Mouse (Mus musculus): Measurements from ENCODE around the gene Atp6v1e1.
A peak's percentile ranks its signal among the peaks of the same experiment; 100 is the strongest.
"Not testable (repeated sequence)": the region's sequence is repeated elsewhere in the genome, so short reads cannot be mapped to it uniquely, and the experiment has no call there.

Gene Atp6v1e1

GRCm38 (mm10) chr6:120820144-120820543, 2.4 kb downstream of the Atp6v1e1 start:
- DNase-seq (ENCODE audit: low read depth, low spot score), result no peak

- no peak for DNase-seq (ENCODE audit: low read depth, low spot score)
These were observed 3.3 kb downstream of the Atp6v1e1 start for GRCm38 (mm10) chr6:120819294-120819693.

DNA sequence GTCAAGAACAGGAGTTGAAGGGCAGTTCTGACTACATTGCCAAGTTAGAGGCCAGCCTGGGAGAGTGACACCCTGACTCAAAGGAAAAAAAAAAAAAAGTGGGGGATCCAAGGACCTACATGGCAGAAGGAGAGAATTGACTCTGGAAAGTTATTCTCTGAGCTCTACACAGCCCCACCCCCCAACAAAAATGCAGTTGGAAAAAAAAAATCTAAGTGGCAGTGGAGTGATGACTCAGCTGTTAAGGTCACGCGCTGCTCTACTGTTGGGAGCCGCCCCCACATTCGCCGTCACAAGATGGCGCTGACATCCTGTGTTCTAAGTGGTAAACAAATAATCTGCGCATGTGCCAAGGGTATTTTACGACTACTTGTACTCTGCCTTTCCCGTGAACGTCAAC, 10.6 kb downstream of the Atp6v1e1 start:
- DNase-seq (ENCODE audit: low read depth, low spot score), result not testable (repeated sequence)

DNA sequence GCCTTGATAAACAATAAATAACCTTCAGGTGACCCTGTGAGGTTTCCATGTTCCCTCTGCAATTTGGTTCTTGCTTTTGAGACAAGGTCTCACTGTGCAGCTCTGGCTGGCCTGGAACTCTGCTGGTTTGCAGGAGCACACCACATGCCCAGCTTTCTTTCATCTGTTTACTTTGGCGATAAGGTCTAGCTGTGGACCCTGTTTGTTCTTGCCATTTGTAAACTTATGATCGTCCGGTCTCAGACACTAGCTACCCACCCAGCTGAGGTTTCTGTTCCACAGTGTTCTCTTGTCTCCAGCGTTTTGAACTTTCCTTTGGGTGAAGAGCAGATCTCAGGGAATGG, 14.9 kb downstream of the Atp6v1e1 start:
- DNase-seq (ENCODE audit: low read depth, low spot score), result no peak

- DNase-seq (ENCODE audit: low read depth, low spot score), result no peak
These were observed 15.4 kb downstream of the Atp6v1e1 start for GRCm38 (mm10) chr6:120806999-120807737.

DNA sequence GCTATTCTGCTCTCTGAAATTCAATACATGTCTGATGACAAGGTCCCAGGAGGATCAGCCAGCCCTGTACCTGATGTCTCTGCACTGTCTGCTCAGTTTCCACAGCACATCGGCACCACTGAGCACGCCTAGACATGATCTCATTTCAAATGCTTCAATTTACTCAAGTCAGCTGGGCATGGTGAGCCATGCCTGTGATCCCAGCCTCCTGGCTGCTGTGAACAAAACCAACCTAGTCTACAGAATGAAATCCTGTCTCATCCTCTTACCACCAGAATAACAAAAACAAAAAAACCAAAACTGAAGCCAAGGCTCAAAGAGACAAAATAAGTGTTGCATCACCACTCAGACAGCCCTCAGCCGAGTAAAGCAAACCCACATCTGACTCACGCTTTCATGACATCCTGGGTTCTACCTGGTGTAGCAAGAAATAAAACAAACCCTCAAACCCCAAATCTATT, 23.0 kb downstream of the Atp6v1e1 start:
- DNase-seq (ENCODE audit: low read depth, low spot score), result no peak

GRCm38 (mm10) chr6:120798905-120799304, 23.7 kb downstream of the Atp6v1e1 start:
- no peak for DNase-seq (ENCODE audit: low read depth, low spot score)

GRCm38 (mm10) chr6:120798019-120798418, 24.6 kb downstream of the Atp6v1e1 start:
- DNase-seq (ENCODE audit: low read depth, low spot score), result no peak

DNA sequence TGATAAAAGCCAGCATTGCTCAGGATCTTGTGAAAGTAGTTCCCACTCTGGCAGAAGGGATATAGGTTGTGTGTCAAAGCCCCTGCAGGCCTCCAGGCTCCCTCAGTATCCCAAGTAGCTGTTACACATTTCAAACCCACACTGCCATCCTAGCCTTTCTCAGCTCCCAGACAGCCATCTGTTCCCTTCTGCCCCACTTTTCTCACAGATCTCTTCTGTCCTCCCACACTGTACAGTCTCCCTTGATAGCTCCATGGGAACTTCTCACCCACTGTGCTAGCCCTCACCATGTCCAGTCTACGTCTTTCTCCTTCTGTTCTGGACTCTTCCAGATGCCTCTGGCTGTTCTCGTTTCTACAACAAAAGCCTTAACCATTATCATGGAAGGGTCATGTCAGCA, 26.5 kb downstream of the Atp6v1e1 start:
- no peak for DNase-seq (ENCODE audit: low read depth, low spot score)

DNA sequence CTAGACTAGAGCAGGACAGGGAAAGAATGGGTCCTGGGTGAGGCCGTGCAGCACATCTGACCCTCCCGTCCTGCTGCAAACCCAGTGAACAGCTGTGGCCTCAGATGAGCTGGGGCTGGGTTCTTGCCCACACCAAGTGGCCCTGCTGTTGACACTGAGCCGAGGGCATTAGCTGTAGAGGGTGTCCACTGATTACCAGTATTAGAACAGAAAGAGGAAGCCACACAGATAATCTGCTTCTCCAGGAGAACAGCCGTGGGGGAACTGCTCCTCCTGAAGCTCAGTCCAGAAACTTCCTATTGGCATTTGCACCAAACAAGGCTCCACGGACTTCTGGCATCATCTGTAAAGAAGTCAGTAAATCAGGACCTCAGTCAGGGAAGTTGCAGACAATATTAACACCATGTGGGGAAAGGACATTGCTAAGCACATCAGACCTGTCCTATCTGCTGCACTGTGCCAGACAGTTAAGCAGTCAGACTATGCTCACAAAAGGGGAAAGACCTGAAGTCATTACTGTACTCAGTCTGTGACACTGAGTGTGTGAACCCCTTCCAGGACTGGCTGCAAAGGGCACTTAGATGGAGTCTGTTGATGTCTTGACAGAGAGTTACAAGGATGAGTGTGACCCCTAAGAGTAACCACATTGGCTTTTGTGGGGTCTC, 27.0 kb downstream of the Atp6v1e1 start:
- no peak for DNase-seq (ENCODE audit: low read depth, low spot score)

- DNase-seq (ENCODE audit: low read depth, low spot score), result no peak
These were observed 29.6 kb downstream of the Atp6v1e1 start for GRCm38 (mm10) chr6:120792947-120793346.

DNA sequence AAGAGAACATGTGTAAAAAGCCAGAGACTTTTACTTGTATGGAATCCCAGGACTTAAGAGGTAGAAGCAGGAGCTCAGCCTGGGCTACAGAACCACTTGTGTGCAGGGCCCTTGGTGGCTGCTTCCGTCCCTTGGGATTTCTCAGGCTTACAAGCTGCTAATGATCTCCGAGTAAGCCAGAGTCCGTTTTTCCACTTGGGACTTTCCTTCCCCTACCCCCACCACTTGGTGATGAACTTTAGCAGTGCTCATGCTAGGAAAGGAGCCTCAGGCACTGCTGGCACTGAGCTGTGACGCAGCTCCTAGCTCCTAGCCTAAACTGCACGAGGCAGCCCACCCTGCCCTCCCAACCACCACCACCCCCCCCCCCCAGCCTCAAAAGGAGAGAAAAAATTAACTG, 31.9 kb downstream of the Atp6v1e1 start:
- DNase-seq (ENCODE audit: low read depth, low spot score), result no peak

GRCm38 (mm10) chr6:120790153-120790552, 32.4 kb downstream of the Atp6v1e1 start:
- DNase-seq (ENCODE audit: low read depth, low spot score), result no peak

DNA sequence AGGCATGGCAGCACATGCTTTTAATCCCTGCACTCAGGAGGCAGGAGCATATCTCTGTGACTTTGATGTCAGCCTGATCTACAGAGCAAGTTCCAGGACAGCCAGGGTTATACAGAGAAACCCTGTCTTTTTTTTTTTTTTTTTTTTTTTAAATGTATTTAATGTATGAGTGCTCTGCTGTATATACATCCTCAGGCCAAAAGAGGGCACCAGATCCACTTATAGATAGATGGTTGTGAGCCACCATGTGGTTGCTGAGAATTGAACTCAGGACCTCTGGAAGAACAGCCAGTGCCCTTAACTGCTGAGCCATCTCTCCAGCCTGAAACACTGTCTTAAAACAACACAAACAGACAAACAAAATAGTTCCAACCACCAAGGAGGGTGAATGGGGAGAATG, 33.7 kb downstream of the Atp6v1e1 start:
- DNase-seq (ENCODE audit: low read depth, low spot score), result peak; percentile 73

GRCm38 (mm10) chr6:120788068-120788607, 34.5 kb downstream of the Atp6v1e1 start:
- no peak for DNase-seq (ENCODE audit: low read depth, low spot score)

DNA sequence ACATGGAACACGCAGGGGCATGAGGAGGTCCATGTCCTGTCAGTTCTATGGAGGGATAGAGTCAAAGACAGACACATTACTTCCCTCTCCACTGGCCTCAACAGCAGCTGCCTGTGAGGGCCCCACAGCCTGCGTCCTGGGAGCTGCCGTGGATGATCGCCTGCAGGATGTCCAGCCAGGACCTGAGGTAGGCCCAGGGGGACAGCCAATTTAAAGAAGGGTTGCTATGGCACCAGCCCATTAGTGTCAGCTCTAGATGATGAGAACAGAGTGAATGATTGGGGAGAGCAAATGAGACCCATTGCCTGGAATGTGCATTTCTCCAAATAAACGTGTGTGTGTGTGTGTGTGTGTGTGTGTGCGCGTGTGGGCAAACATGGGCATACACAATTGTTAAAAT, 38.2 kb downstream of the Atp6v1e1 start:
- no peak for DNase-seq (ENCODE audit: low read depth, low spot score)

DNA sequence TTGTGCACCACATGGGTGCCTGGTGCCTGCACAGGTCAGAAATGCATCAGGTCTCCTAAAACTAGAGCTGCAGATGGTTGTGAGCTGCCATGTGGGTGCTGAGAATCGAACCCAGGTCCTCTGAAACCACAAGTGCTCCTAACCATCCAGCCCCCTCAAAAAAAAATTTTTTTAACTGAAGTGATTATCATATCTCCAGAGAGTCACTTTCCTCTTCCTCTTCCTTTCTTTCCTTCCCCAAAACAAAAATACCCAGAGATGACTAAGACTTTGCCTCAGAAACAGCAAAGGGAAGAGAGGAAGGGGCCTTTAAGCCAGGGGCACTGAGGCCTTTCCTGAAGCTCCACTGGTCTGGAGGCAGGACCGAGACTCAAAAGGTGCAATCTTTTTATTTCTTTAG, 39.6 kb downstream of the Atp6v1e1 start:
- no peak for DNase-seq (ENCODE audit: low read depth, low spot score)

DNA sequence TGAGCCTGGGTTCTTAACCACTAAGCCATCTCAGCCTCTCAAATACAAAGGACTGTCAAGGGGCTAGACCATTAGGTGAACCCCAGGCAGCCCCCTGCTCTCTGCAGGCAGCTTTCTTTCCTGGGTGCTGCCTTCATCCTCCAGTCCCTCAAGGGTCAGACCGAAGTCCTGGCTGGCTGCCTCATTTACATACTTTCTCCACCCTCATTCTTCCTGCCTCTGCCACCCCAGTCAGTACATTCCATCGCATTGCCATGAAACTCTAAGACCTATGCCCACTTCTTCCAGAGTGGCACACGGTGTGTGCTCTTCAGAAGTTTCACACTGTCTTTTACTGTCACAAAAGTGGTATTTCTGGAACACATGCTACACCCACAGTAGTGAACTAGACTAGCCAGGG, 44.4 kb downstream of the Atp6v1e1 start:
- no peak for DNase-seq (ENCODE audit: low read depth, low spot score)

- no peak for DNase-seq (ENCODE audit: low read depth, low spot score)
These were observed 45.1 kb downstream of the Atp6v1e1 start for GRCm38 (mm10) chr6:120777533-120777932.

DNA sequence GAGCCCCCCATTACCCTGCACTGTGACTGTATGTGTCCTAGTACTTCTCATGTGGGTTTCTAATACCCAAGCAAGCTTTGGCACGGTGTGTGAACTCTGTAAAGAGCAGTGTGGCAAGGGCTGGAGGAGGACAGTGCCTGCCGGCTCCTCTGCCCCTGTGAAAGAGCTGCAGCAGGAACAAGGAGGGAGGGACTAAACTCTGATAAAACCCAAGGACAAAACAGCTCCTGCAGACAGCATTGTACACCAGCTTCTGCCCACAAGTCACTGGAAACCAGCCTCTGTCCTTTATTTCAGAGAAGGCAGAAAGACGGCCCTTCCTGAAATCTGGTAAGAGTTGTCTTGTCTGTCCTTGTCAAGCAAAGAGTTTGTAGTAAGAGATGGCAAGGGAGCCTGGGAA, 46.3 kb downstream of the Atp6v1e1 start:
- DNase-seq (ENCODE audit: low read depth, low spot score), result no peak

GRCm38 (mm10) chr6:120773763-120774162, 48.8 kb downstream of the Atp6v1e1 start:
- no peak for DNase-seq (ENCODE audit: low read depth, low spot score)

DNA sequence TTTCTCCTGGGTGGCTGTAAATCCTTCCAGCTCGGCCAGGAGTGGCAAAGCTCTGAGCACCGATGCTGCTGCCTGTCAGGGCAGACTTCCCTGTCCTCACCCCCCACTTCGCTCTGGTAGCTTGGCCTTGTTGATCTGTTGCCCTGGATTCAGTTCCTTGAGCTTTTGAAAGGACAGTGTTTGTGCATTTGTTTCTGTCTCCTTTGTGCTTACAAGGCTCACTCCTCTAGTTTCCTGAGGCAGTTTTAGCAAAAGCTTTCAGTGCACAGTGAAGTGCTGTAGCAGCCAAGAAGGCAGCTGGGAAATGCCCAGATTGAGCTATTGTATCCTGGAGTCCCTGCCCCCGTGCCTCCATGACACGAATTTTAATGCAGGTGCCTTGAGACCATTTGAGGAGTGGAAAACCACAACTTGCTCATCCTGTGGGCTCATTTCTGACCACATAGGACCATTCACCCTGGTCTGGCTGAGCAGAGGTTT, 49.4 kb downstream of the Atp6v1e1 start, which contains the start of gene Slc25a18:
Gene Slc25a18 (plus strand): TSS at position 430 of the 480 bp plus-strand sequence.
- DNase-seq (ENCODE audit: low read depth, low spot score), result no peak

- no peak for DNase-seq (ENCODE audit: low read depth, low spot score)
These were observed 50.6 kb downstream of the Atp6v1e1 start for GRCm38 (mm10) chr6:120772025-120772424.

All from CD4-positive, CD25-positive, alpha-beta regulatory T cell, adult 2 months (primary cell).